Mouse (Mus musculus) CH12.LX (cell line): Measurements from ENCODE around the gene Slc35c1. TPM values are rescaled to one million over a fixed set of nuclear protein-coding genes. Genes with fewer than 3 reads are reported as not detected.

ENCODE experiments used
- DNase-seq: peaks from one replicate; pipeline ENCODE4 v3.0.0-alpha.2; 2013; ENCODE audit errors: extremely low read depth
- H3K27ac ChIP-seq: 2 replicates; pipeline ENCODE4 v1.5.1; 2012; ENCODE audit warnings: low read depth, mild to moderate bottlenecking, control low read depth, moderate library complexity; ENCODE audit not compliant: insufficient read depth
- H3K27me3 ChIP-seq: replicated peaks from 2 replicates; pipeline ENCODE3; 2012; ENCODE audit warnings: inconsistent platforms
- H3K36me3 ChIP-seq, 2 experiments: replicated peaks in 1 of 2; 2 replicates each; pipeline versions ENCODE3 to v1.6.1; 2012; ENCODE audit warnings: inconsistent platforms in 1 of 2, low read length in 1 of 2, mild to moderate bottlenecking in 1 of 2, mixed read lengths in 1 of 2, moderate library complexity in 1 of 2; ENCODE audit not compliant: control insufficient read depth in 1 of 2, insufficient read depth in 1 of 2
- H3K4me1 ChIP-seq, 2 experiments: 2 replicates each; pipeline ENCODE4 v1.6.1; 2012; ENCODE audit warnings: inconsistent platforms in 1 of 2, moderate library complexity in 1 of 2; ENCODE audit not compliant: insufficient read depth in 2 of 2, control insufficient read depth in 1 of 2
- H3K4me2 ChIP-seq: 2 replicates; pipeline ENCODE4 v1.6.1; 2012; ENCODE audit warnings: low read depth, mild to moderate bottlenecking, control low read depth; ENCODE audit not compliant: poor library complexity, insufficient read depth, severe bottlenecking
- H3K4me3 ChIP-seq, 3 experiments: fragments of 150-350 bp in 1 of 3; sonication (generic) in 1 of 3; replicated peaks in 1 of 3; 2 replicates each; pipeline versions ENCODE3 to v1.5.1; 2011 to 2012; ENCODE audit warnings: low read depth in 2 of 3, low read length in 2 of 3, mild to moderate bottlenecking in 2 of 3, moderate library complexity in 2 of 3, control low read depth in 1 of 3, improper control_type of control experiment in 1 of 3, inconsistent platforms in 1 of 3, mixed read lengths in 1 of 3; ENCODE audit not compliant: poor library complexity in 1 of 3
- H3K79me2 ChIP-seq: replicated peaks from 2 replicates; pipeline ENCODE4 v1.6.1; 2012; ENCODE audit warnings: mild to moderate bottlenecking, moderate library complexity; ENCODE audit not compliant: control insufficient read depth, poor library complexity, insufficient read depth, severe bottlenecking; ENCODE audit errors: extremely low read depth
- H3K9ac ChIP-seq: 2 replicates; pipeline ENCODE4 v1.6.1; 2012; ENCODE audit warnings: low read depth, mild to moderate bottlenecking, control low read depth, moderate library complexity; ENCODE audit not compliant: insufficient read depth
- H3K9me3 ChIP-seq: replicated peaks from 2 replicates; pipeline ENCODE3; 2012; ENCODE audit warnings: low read length, inconsistent platforms, mixed read lengths
- CTCF ChIP-seq, 2 experiments: IDR thresholded peaks in 1 of 2; conservative IDR thresholded peaks in 1 of 2; 2 replicates each; pipeline ENCODE4 v1.5.1; 2011 to 2012; ENCODE audit warnings: low read depth in 2 of 2, low read length in 2 of 2, improper control_type of control experiment in 1 of 2, inconsistent platforms in 1 of 2, mild to moderate bottlenecking in 1 of 2, moderate library complexity in 1 of 2
- E2F4 ChIP-seq: IDR thresholded peaks from 2 replicates; pipeline ENCODE4 v1.6.1; 2011; ENCODE audit warnings: low read depth, low read length, improper control_type of control experiment; ENCODE audit not compliant: insufficient replicate concordance
- ETS1 ChIP-seq: conservative IDR thresholded peaks from 2 replicates; pipeline ENCODE4 v1.6.1; 2012; ENCODE audit warnings: low read depth, mild to moderate bottlenecking, inconsistent platforms, low read length, improper control_type of control experiment, moderate library complexity
- HCFC1 ChIP-seq: IDR thresholded peaks from 2 replicates; pipeline ENCODE4 v1.6.1; 2012; ENCODE audit warnings: low read depth, mild to moderate bottlenecking, inconsistent platforms, low read length, improper control_type of control experiment
- IRF4 ChIP-seq: IDR thresholded peaks from 2 replicates; pipeline ENCODE4 v1.6.1; 2014; ENCODE audit warnings: low read depth, mild to moderate bottlenecking, inconsistent platforms, low read length, improper control_type of control experiment
- JUN ChIP-seq: IDR thresholded peaks from 2 replicates; pipeline ENCODE4 v1.6.1; 2011; ENCODE audit warnings: low read depth, mild to moderate bottlenecking, low read length, improper control_type of control experiment, moderate library complexity; ENCODE audit not compliant: insufficient read depth
- JUND ChIP-seq: conservative IDR thresholded peaks from 2 replicates; pipeline ENCODE4 v1.6.1; 2011; ENCODE audit warnings: low read depth, low read length, improper control_type of control experiment
- MAX ChIP-seq: IDR thresholded peaks from 2 replicates; pipeline ENCODE4 v1.6.1; 2011; ENCODE audit warnings: low read length, improper control_type of control experiment
- MAZ ChIP-seq: IDR thresholded peaks from 2 replicates; pipeline ENCODE4 v1.6.1; 2012; ENCODE audit warnings: low read depth, mild to moderate bottlenecking, inconsistent platforms, low read length, improper control_type of control experiment, moderate library complexity
- MYC ChIP-seq: IDR thresholded peaks from 2 replicates; pipeline ENCODE4 v1.6.1; 2011; ENCODE audit warnings: low read depth, mild to moderate bottlenecking, improper control_type of control experiment, low read length
- NRF1 ChIP-seq: IDR thresholded peaks from 2 replicates; pipeline ENCODE4 v1.6.1; 2014; ENCODE audit warnings: low read depth, mild to moderate bottlenecking, inconsistent platforms, low read length, improper control_type of control experiment, moderate library complexity
- POLR2AphosphoS2 ChIP-seq: IDR thresholded peaks from 2 replicates; pipeline ENCODE4 v1.6.1; 2011; ENCODE audit warnings: low read depth, low read length, improper control_type of control experiment
- RCOR1 ChIP-seq: conservative IDR thresholded peaks from 2 replicates; pipeline ENCODE4 v1.6.1; 2012; ENCODE audit warnings: low read depth, mild to moderate bottlenecking, inconsistent platforms, low read length, improper control_type of control experiment
- SIN3A ChIP-seq: IDR thresholded peaks from 2 replicates; pipeline ENCODE4 v1.6.1; 2012; ENCODE audit warnings: low read length, improper control_type of control experiment, inconsistent platforms
- TCF12 ChIP-seq: IDR thresholded peaks from 2 replicates; pipeline ENCODE4 v1.6.1; 2014; ENCODE audit warnings: low read depth, mild to moderate bottlenecking, inconsistent platforms, low read length, improper control_type of control experiment
- UBTF ChIP-seq: IDR thresholded peaks from 2 replicates; pipeline ENCODE4 v1.6.1; 2012; ENCODE audit warnings: low read depth, mild to moderate bottlenecking, inconsistent platforms, low read length, improper control_type of control experiment, moderate library complexity
- USF2 ChIP-seq: conservative IDR thresholded peaks from 2 replicates; pipeline ENCODE4 v1.6.1; 2011; ENCODE audit warnings: low read depth, low read length, improper control_type of control experiment
- ZKSCAN1 ChIP-seq: IDR thresholded peaks from 2 replicates; pipeline ENCODE4 v1.6.1; 2012; ENCODE audit warnings: low read depth, inconsistent platforms, low read length, improper control_type of control experiment, borderline replicate concordance
- ZNF384 ChIP-seq: IDR thresholded peaks from 2 replicates; pipeline ENCODE4 v1.6.1; 2012; ENCODE audit warnings: low read depth, low read length, improper control_type of control experiment, inconsistent platforms
- dilution Hi-C: fragments of 300-500 bp; cut with MboI; formaldehyde crosslinking; loops from 2 replicates; pipeline ENCODE4 v1.14.3; 2020; ENCODE audit warnings: low sequenced_read_pairs; ENCODE audit not compliant: extremely low pct_unique_long_range_greater_than_20kb, extremely low pct_ligation_motif_present
- in situ Hi-C: fragments of 300-500 bp; cut with MboI; formaldehyde crosslinking; loops from 3 replicates; pipeline ENCODE4 v1.14.3; 2019; ENCODE audit warnings: low sequenced_read_pairs, low pct_ligation_motif_present, low pct_unique_long_range_greater_than_20kb, mixed read lengths
- polyA plus RNA-seq: library from polyadenylated mRNA; unstranded; fragments of >175 nt; gene quantifications from 2 replicates; pipeline ENCODE4 v1.2.1, GENCODE M21; 2012; ENCODE audit warnings: low read depth; ENCODE audit not compliant: insufficient read length
- total RNA-seq, 2 experiments: library from RNA; depleted of rRNA; stranded (reverse); fragments of 300-350 nt in 1 of 2; fragments of >200 nt in 1 of 2; gene quantifications; 2 replicates each; pipeline ENCODE4 v1.2.3; 2012 to 2014

Gene Slc35c1
- total and polyA plus RNA-seq, 3 experiments = 4.1 to 22.7 (median 8.7) TPM

GRCm38 (mm10) chr2:92490541-92490940 lies 30.2 kb upstream of the Slc35c1 start:
- Histone ChIP-seq H3K36me3 (no peaks in the 10 kb centered on the region), H3K4me1 (peaks cover 4 to 21% of the 10 kb centered on the region in 2 experiments), H3K9me3 (no peaks in the 10 kb centered on the region), H3K9ac (no peak overlapping the region), H3K27ac (no peak overlapping the region), H3K27me3 (peaks cover 89% of the 10 kb centered on the region), H3K79me2 (no peaks in the 10 kb centered on the region), H3K4me3 (no peak overlapping the region), H3K4me2 (no peak overlapping the region)
- in situ Hi-C loops = loop anchor here (10.0 kb wide), 2 partner anchors 74 to 324 kb away; no protein-coding TSS in a partner anchor
- no peak for DNase-seq
- TF ChIP-seq SIN3A (no peak), UBTF (no peak), CTCF (conservative IDR thresholded peaks at IDR 0.05 in 1 of 2, IDR thresholded peaks at IDR 0.05 in 1 of 2; ENCODE audit: low read depth in 2 of 2, low read length in 2 of 2) (no peak), E2F4 (no peak), RCOR1 (no peak), ZKSCAN1 (no peak), USF2 (no peak), TCF12 (no peak), MAX (no peak), MAZ (no peak), IRF4 (no peak), HCFC1 (no peak), JUN (no peak), POLR2AphosphoS2 (no peak), JUND (no peak), NRF1 (no peak), ZNF384 (no peak), MYC (no peak)
- dilution Hi-C loops = no loop called here

DNA sequence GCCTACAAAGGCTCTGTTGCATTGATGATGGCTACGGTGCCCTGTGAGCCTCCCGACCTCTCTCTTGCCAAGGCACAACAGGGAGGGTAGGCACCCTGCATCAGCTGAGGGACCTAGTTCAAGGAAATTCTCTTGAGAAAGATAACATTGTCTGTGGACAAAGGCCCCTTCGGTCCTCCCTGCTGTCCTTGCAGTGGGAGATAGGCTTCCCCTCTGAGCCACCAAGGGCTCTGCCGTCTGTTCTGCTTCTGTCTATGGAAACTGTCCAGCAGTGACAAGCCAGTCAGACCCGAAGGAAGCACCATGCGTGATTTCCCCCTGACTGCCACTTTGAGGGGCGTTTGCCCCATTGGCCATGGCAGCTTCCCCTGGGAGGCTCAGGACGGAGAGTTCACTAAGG lies 27.5 kb upstream of the Slc35c1 start:
- Histone ChIP-seq H3K4me1 (peaks cover 9 to 31% of the 10 kb centered on the region in 2 experiments), H3K27ac (no peak overlapping the region), H3K36me3 (no peaks in the 10 kb centered on the region), H3K4me2 (no peak overlapping the region), H3K4me3 (no peak overlapping the region), H3K27me3 (peaks cover 87% of the 10 kb centered on the region), H3K9ac (no peak overlapping the region), H3K79me2 (no peaks in the 10 kb centered on the region), H3K9me3 (no peaks in the 10 kb centered on the region)
- dilution Hi-C loops = no loop called here
- in situ Hi-C loops = no loop called here
- DNase-seq = no peak
- no peak for TF ChIP-seq USF2
- no peak for TF ChIP-seq ETS1
